15 mouse cellular contexts compared by ENCODE assay signal in genomic region chr5:142432695-142433094, GRCm38 (mm10). TPM values are rescaled to one million over a fixed set of nuclear protein-coding genes. Genes with fewer than 3 reads are reported as not detected.
DNase-seq lines count a peak whose midpoint lies in the region; ATAC-seq and TF ChIP-seq lines count a peak whose summit lies in the region.
"Had no signal": no experiment of that assay in that cellular context is flagged by ENCODE, and none has a peak within 500 bp of the region (broad histone marks: within the 10 kb centered on the region; RNA-seq: fewer than 3 reads in every experiment).

No protein-coding gene starts in this region.

- ATAC-seq in heart, embryonic 13.5 days (ENCODE audit: extremely low read depth, insufficient number of reproducible peaks, low FRiP score, low TSS enrichment), result no peak
- ATAC-seq in neural tube, embryonic 15.5 days (ENCODE audit: low FRiP score), result no peak
- ATAC-seq in liver, embryonic 12.5 days, result no peak
- ATAC-seq: inflammation-experienced regulatory T-cells, adult 6 months had no signal

- intact Hi-C loops in heart, adult 2 months (cut with DNase I), result no loop called here

- no peak for TF ChIP-seq EP300 in heart, adult 2 months (IDR thresholded peaks at IDR 0.05; ENCODE audit: insufficient read depth, low read depth, low read length)

- H3K4me3 ChIP-seq in heart, embryonic 13.5 days, result no peak overlapping the region
- no peak overlapping the region for H3K4me3 ChIP-seq in heart, adult 2 months
- no peak overlapping the region for H3K4me3 ChIP-seq in neural tube, embryonic 15.5 days (replicated peaks)
- H3K4me3 ChIP-seq in limb, embryonic 10.5 days, result no peak overlapping the region
- H3K4me3 ChIP-seq in liver, embryonic 12.5 days, result no peak overlapping the region
- H3K4me3 ChIP-seq: midbrain, embryonic 12.5 days had no signal

- no peak overlapping the region for H3K27ac ChIP-seq in heart, embryonic 13.5 days (replicated peaks)
- H3K27ac ChIP-seq in heart, adult 2 months, result no peak overlapping the region
- no peak overlapping the region for H3K27ac ChIP-seq in neural tube, embryonic 15.5 days (replicated peaks)
- 0 out of 2 replicates have a peak overlapping the region, but pooled peaks have one; percentile 26 for H3K27ac ChIP-seq in limb, embryonic 10.5 days
- H3K27ac ChIP-seq in liver, embryonic 12.5 days, result no peak overlapping the region
- H3K27ac ChIP-seq: macrophage; midbrain, embryonic 12.5 days had no signal

- TF ChIP-seq CTCF in heart, adult 2 months (IDR thresholded peaks at IDR 0.05), result no peak

- TF ChIP-seq POLR2A in heart, adult 2 months (IDR thresholded peaks at IDR 0.05; ENCODE audit: insufficient read depth, low read depth, low read length), result no peak

- peaks cover 27% of the 10 kb centered on the region for H3K36me3 ChIP-seq in heart, embryonic 13.5 days
- no peaks in the 10 kb centered on the region for H3K36me3 ChIP-seq in heart, adult 2 months (ENCODE audit: control insufficient read depth, insufficient read depth, low read length)
- peaks cover 23% of the 10 kb centered on the region for H3K36me3 ChIP-seq in neural tube, embryonic 15.5 days
- H3K36me3 ChIP-seq in limb, embryonic 10.5 days, result peaks cover 40% of the 10 kb centered on the region
- H3K36me3 ChIP-seq in liver, embryonic 12.5 days, result peaks cover 28% of the 10 kb centered on the region

- no peak overlapping the region for H3K4me2 ChIP-seq in heart, embryonic 13.5 days
- H3K4me2 ChIP-seq in neural tube, embryonic 15.5 days, result no peak overlapping the region
- no peak overlapping the region for H3K4me2 ChIP-seq in liver, embryonic 12.5 days
- H3K4me2 ChIP-seq: midbrain, embryonic 12.5 days had no signal

- peaks cover 7% of the 10 kb centered on the region; the same call in 1 of the 2 replicates for H3K79me2 ChIP-seq in heart, adult 2 months (replicated peaks; ENCODE audit: control insufficient read depth, insufficient read depth, low read length)

- H3K9me3 ChIP-seq in heart, embryonic 13.5 days, result no peaks in the 10 kb centered on the region
- H3K9me3 ChIP-seq in neural tube, embryonic 15.5 days (replicated peaks), result no peaks in the 10 kb centered on the region
- H3K9me3 ChIP-seq in limb, embryonic 10.5 days (replicated peaks), result no peaks in the 10 kb centered on the region
- H3K9me3 ChIP-seq in liver, embryonic 12.5 days (replicated peaks), result no peaks in the 10 kb centered on the region
- H3K9me3 ChIP-seq: G1E; midbrain, embryonic 12.5 days had no signal

- WGBS in heart, embryonic 13.5 days, result 71% methylated on average over 4 of the region's 4 CpGs
- WGBS in heart, adult 2 months, result 85% methylated on average over 4 of the region's 4 CpGs
- WGBS in neural tube, embryonic 15.5 days, result 92% methylated on average over 4 of the region's 4 CpGs
- 85% methylated on average over 4 of the region's 4 CpGs for WGBS in limb, embryonic 10.5 days
- 89% methylated on average over 4 of the region's 4 CpGs for WGBS in liver, embryonic 12.5 days (ENCODE audit: insufficient replicate concordance)

- peak overlapping the region; percentile 29; the same call in 1 of the 2 replicates for H3K9ac ChIP-seq in heart, embryonic 13.5 days
- no peak overlapping the region for H3K9ac ChIP-seq in heart, adult 2 months (ENCODE audit: low read depth, low read length)
- 0 out of 2 replicates have a peak overlapping the region, but pooled peaks have one; percentile 7 for H3K9ac ChIP-seq in neural tube, embryonic 15.5 days (replicated peaks)
- H3K9ac ChIP-seq in liver, embryonic 12.5 days, result no peak overlapping the region
- H3K9ac ChIP-seq: liver, postnatal 0 days; midbrain, embryonic 12.5 days had no signal

- DNase-seq in heart, adult 2 months, result no peak
- DNase-seq in neural tube, embryonic 10.5 days (ENCODE audit: extremely low spot score, low spot score), result no peak
- DNase-seq in limb, embryonic 10.5 days (ENCODE audit: low spot score), result no peak
- no peak for DNase-seq in thymus, postnatal 10 days (ENCODE audit: low spot score in 2 of 2)
- no peak for DNase-seq in ovary, postnatal 10 days (ENCODE audit: low spot score)
- DNase-seq: cerebellum, adult 8-10 months; layer of hippocampus, adult 9-11 months; liver, postnatal 0 days had no signal

- H3K4me1 ChIP-seq in heart, embryonic 13.5 days, result peaks cover 42% of the 10 kb centered on the region
- H3K4me1 ChIP-seq in heart, adult 2 months (ENCODE audit: control insufficient read depth, insufficient read depth, low read length), result peaks cover 13% of the 10 kb centered on the region
- peaks cover 23% of the 10 kb centered on the region for H3K4me1 ChIP-seq in neural tube, embryonic 15.5 days
- H3K4me1 ChIP-seq in limb, embryonic 10.5 days, result peaks cover 25% of the 10 kb centered on the region
- peaks cover 28% of the 10 kb centered on the region for H3K4me1 ChIP-seq in liver, embryonic 12.5 days

- no peaks in the 10 kb centered on the region for H3K27me3 ChIP-seq in heart, embryonic 13.5 days (replicated peaks)
- H3K27me3 ChIP-seq in heart, adult 2 months (ENCODE audit: control insufficient read depth, insufficient read depth, low read length), result no peaks in the 10 kb centered on the region
- H3K27me3 ChIP-seq in neural tube, embryonic 15.5 days (replicated peaks), result no peaks in the 10 kb centered on the region
- H3K27me3 ChIP-seq in limb, embryonic 10.5 days (ENCODE audit: low read depth, poor library complexity, severe bottlenecking), result no peaks in the 10 kb centered on the region
- no peaks in the 10 kb centered on the region for H3K27me3 ChIP-seq in liver, embryonic 12.5 days (replicated peaks)
- H3K27me3 ChIP-seq: midbrain, embryonic 12.5 days had no signal

RNA-seq across cellular contexts. Expression of gene Ap5z1, which starts 31.0 kb away (rescaled TPM):
- polyA plus RNA-seq in heart, embryonic 13.5 days (2015; fragmentation: Nextera tagmentation; extraction: Ambion mirVana), result 6.9 and 7.4 TPM in 2 replicates
- 1 to 10 TPM; 5.4 to 6.4 TPM for total RNA-seq in heart, adult 2 months (2021)
- polyA plus RNA-seq in heart, adult 2 months (2012; rRNA removed), result 13.0 and 23.6 TPM in 2 replicates
- 12.4 and 12.7 TPM in 2 replicates for polyA plus RNA-seq in neural tube, embryonic 15.5 days (2015; fragmentation: Nextera tagmentation; extraction: Ambion mirVana)
- polyA plus RNA-seq in limb, embryonic 10.5 days (2016; fragmentation: Nextera tagmentation; extraction: Ambion mirVana), result 11.2 and 16.2 TPM in 2 replicates
- 6.8 and 7.4 TPM in 2 replicates for polyA plus RNA-seq in liver, embryonic 12.5 days (2016; fragmentation: Nextera tagmentation; extraction: Ambion mirVana)

RNA-seq across cellular contexts. Expression of gene Foxk1, which starts 31.4 kb away (rescaled TPM):
- polyA plus RNA-seq in heart, embryonic 13.5 days (2015; fragmentation: Nextera tagmentation; extraction: Ambion mirVana), result 3.4 and 4.3 TPM in 2 replicates
- 10 to 100 TPM; 13.2 to 13.8 TPM for total RNA-seq in heart, adult 2 months (2021)
- 9.2 and 9.5 TPM in 2 replicates for polyA plus RNA-seq in heart, adult 2 months (2012; rRNA removed)
- 4.8 and 6.0 TPM in 2 replicates for polyA plus RNA-seq in neural tube, embryonic 15.5 days (2015; fragmentation: Nextera tagmentation; extraction: Ambion mirVana)
- polyA plus RNA-seq in limb, embryonic 10.5 days (2016; fragmentation: Nextera tagmentation; extraction: Ambion mirVana), result 3.5 and 4.5 TPM in 2 replicates
- polyA plus RNA-seq in liver, embryonic 12.5 days (2016; fragmentation: Nextera tagmentation; extraction: Ambion mirVana), result 3.1 and 4.1 TPM in 2 replicates

Comparison
In these comparisons a context has a peak if more than half of its experiments do, and no peak if none do; other contexts are left out.
1. H3K9ac ChIP-seq: peak in heart, embryonic 13.5 days (single experiment) and neural tube, embryonic 15.5 days (single experiment); none in heart, adult 2 months (single experiment) and liver, embryonic 12.5 days (single experiment).